Mouse (Mus musculus) forebrain, postnatal 0 days (tissue): ENCODE measurements around the gene Gm42421. TPM values are rescaled to one million over a fixed set of nuclear protein-coding genes. Genes with fewer than 3 reads are reported as not detected.

Source experiments
- ATAC-seq: fragments of 200-750 bp; cut with Nextera tagmentation; 2 replicates; pipeline ENCODE4 v1.8.0; 2017; ENCODE audit warnings: mild to moderate bottlenecking, moderate library complexity
- DNase-seq: peaks from one replicate; pipeline ENCODE4 v3.0.0-alpha.2; 2015
- H3K27ac ChIP-seq: fragments of 300-500 bp; sonication (generic); 2 replicates; pipeline ENCODE4 v1.5.1; 2014; ENCODE audit warnings: low read depth, mild to moderate bottlenecking, antibody characterized with exemption, low read length, moderate library complexity, mixed read lengths
- H3K27me3 ChIP-seq: fragments of 300-500 bp; sonication (generic); 2 replicates; pipeline ENCODE4 v1.6.1; 2014; ENCODE audit warnings: mild to moderate bottlenecking, low read length, mixed read lengths; ENCODE audit not compliant: insufficient read depth
- H3K36me3 ChIP-seq: fragments of 300-500 bp; sonication (generic); 2 replicates; pipeline ENCODE4 v1.6.1; 2014; ENCODE audit warnings: mild to moderate bottlenecking, moderate library complexity; ENCODE audit not compliant: insufficient read depth
- H3K4me1 ChIP-seq: fragments of 300-500 bp; sonication (generic); 2 replicates; pipeline ENCODE4 v1.6.1; 2014; ENCODE audit warnings: antibody characterized with exemption; ENCODE audit not compliant: insufficient read depth
- H3K4me2 ChIP-seq: fragments of 300-500 bp; sonication (generic); 2 replicates; pipeline ENCODE4 v1.6.1; 2014; ENCODE audit warnings: low read depth, mild to moderate bottlenecking, moderate library complexity
- H3K4me3 ChIP-seq: fragments of 300-500 bp; sonication (generic); 2 replicates; pipeline ENCODE4 v1.5.1; 2014; ENCODE audit warnings: low read depth, low read length, mixed read lengths
- H3K9ac ChIP-seq: fragments of 300-500 bp; sonication (generic); 2 replicates; pipeline ENCODE4 v1.6.1; 2014; ENCODE audit warnings: mild to moderate bottlenecking
- H3K9me3 ChIP-seq: fragments of 300-500 bp; sonication (generic); 2 replicates; pipeline ENCODE4 v1.6.1; 2016; ENCODE audit warnings: low read length
- CTCF ChIP-seq: sonication (generic); IDR thresholded peaks from 2 replicates; pipeline ENCODE4 v1.5.1; 2016; ENCODE audit warnings: antibody characterized with exemption, control low read depth, low read depth
- WGBS: fragments of 180-500 bp; shearing (Covaris S2); extraction: QIAGEN DNeasy Blood & Tissue Kit; methylation state at CpG from one replicate; pipeline ENCODE4 v1.1.7; 2014; 5-methylcytosine and 5-hydroxymethylcytosine counted together
- polyA plus RNA-seq: library from polyadenylated mRNA; unstranded; fragments of >200 nt; fragmentation: Nextera tagmentation; extraction: Ambion mirVana; gene quantifications from 2 replicates; pipeline ENCODE4 v1.2.1, GENCODE M21; 2015
- total RNA-seq: library from RNA; depleted of rRNA; stranded (reverse); fragments of >200 nt; gene quantifications from 2 replicates; pipeline ENCODE4 v1.2.3, GENCODE M21; 2014

Gm42421 gene
- total and polyA plus RNA-seq, 2 experiments from 2014 or later: 1.2 to 3.0 TPM

- Histone ChIP-seq H3K9me3 (no peaks in the 10 kb centered on the region), H3K4me3 (no peak overlapping the region), H3K27ac (no peak overlapping the region), H3K4me1 (no peaks in the 10 kb centered on the region), H3K4me2 (no peak overlapping the region), H3K36me3 (peaks cover 9% of the 10 kb centered on the region), H3K27me3 (no peaks in the 10 kb centered on the region), H3K9ac (no peak overlapping the region)
- no peak for TF ChIP-seq CTCF
- WGBS: 86% methylated on average over 9 of the region's 9 CpGs
- ATAC-seq (no peak), DNase-seq (no peak)
Observed at GRCm38 (mm10) chr5:143936156-143936555, 8.2 kb downstream of the Gm42421 start.

- no peak for DNase-seq
- 22% methylated on average over 10 of the region's 10 CpGs for WGBS
- Histone ChIP-seq H3K4me3 (no peak overlapping the region), H3K27ac (no peak overlapping the region), H3K4me2 (no peak overlapping the region), H3K9me3 (no peaks in the 10 kb centered on the region), H3K27me3 (no peaks in the 10 kb centered on the region), H3K36me3 (no peaks in the 10 kb centered on the region), H3K4me1 (peaks cover 8% of the 10 kb centered on the region), H3K9ac (no peak overlapping the region)
- no peak for TF ChIP-seq CTCF
- ATAC-seq: no peak
Observed at GRCm38 (mm10) chr5:143941588-143941987, 13.6 kb downstream of the Gm42421 start.

GRCm38 (mm10) chr5:143943231-143944125 lies 15.5 kb downstream of the Gm42421 start:
- no peaks in the 10 kb centered on the region for H3K9me3 ChIP-seq
- H3K9ac ChIP-seq: no peak overlapping the region
- ATAC-seq (peak; percentile 93), DNase-seq (peak; percentile 87)
- peaks cover 8% of the 10 kb centered on the region for H3K4me1 ChIP-seq
- no peaks in the 10 kb centered on the region for H3K27me3 ChIP-seq
- peak overlapping the region; percentile 90 for H3K27ac ChIP-seq
- WGBS: 67% methylated on average over 14 of the region's 14 CpGs
- H3K4me2 ChIP-seq: 0 out of 2 replicates have a peak overlapping the region, but pooled peaks have one; percentile 21
- no peak for TF ChIP-seq CTCF
- H3K4me3 ChIP-seq: no peak overlapping the region
- H3K36me3 ChIP-seq: no peaks in the 10 kb centered on the region

GRCm38 (mm10) chr5:143948361-143948760 lies 20.4 kb downstream of the Gm42421 start:
- no peaks in the 10 kb centered on the region for H3K9me3 ChIP-seq
- no peak for TF ChIP-seq CTCF
- H3K36me3 ChIP-seq: no peaks in the 10 kb centered on the region
- ATAC-seq (no peak), DNase-seq (no peak)
- no peak overlapping the region for H3K4me2 ChIP-seq
- no peaks in the 10 kb centered on the region for H3K27me3 ChIP-seq
- no peak overlapping the region for H3K4me3 ChIP-seq
- H3K27ac ChIP-seq: no peak overlapping the region
- H3K4me1 ChIP-seq: peaks cover 8% of the 10 kb centered on the region
- H3K9ac ChIP-seq: no peak overlapping the region
- 90% methylated on average over 12 of the region's 12 CpGs for whole genome bisulfite sequencing

GRCm38 (mm10) chr5:143950016-143950415 lies 22.0 kb downstream of the Gm42421 start:
- DNase-seq (no peak), ATAC-seq (no peak)
- TF ChIP-seq CTCF: no peak
- no peaks in the 10 kb centered on the region for H3K27me3 ChIP-seq
- 40% methylated on average over 5 of the region's 5 CpGs for WGBS
- H3K4me3 ChIP-seq: no peak overlapping the region
- H3K9ac ChIP-seq: no peak overlapping the region
- no peak overlapping the region for H3K27ac ChIP-seq
- H3K36me3 ChIP-seq: no peaks in the 10 kb centered on the region
- H3K4me2 ChIP-seq: no peak overlapping the region
- no peaks in the 10 kb centered on the region for H3K4me1 ChIP-seq
- H3K9me3 ChIP-seq: no peaks in the 10 kb centered on the region

GRCm38 (mm10) chr5:143957101-143957500 lies 29.1 kb downstream of the Gm42421 start:
- H3K4me3 ChIP-seq: no peak overlapping the region
- no peak overlapping the region for H3K9ac ChIP-seq
- DNase-seq (no peak), ATAC-seq (no peak)
- H3K4me2 ChIP-seq: no peak overlapping the region
- H3K9me3 ChIP-seq: no peaks in the 10 kb centered on the region
- no peaks in the 10 kb centered on the region for H3K27me3 ChIP-seq
- no peak for TF ChIP-seq CTCF
- 94% methylated on average over 6 of the region's 6 CpGs for WGBS
- H3K4me1 ChIP-seq: no peaks in the 10 kb centered on the region
- H3K27ac ChIP-seq: no peak overlapping the region
- H3K36me3 ChIP-seq: peaks cover 8% of the 10 kb centered on the region; the same call in 1 of the 2 replicates

- no peak for DNase-seq
- Histone ChIP-seq H3K36me3 (peaks cover 8% of the 10 kb centered on the region; the same call in 1 of the 2 replicates), H3K4me3 (no peak overlapping the region), H3K27ac (no peak overlapping the region), H3K9me3 (no peaks in the 10 kb centered on the region), H3K9ac (no peak overlapping the region), H3K4me2 (no peak overlapping the region), H3K4me1 (no peaks in the 10 kb centered on the region), H3K27me3 (no peaks in the 10 kb centered on the region)
- WGBS: 91% methylated on average over 11 of the region's 11 CpGs
- no peak for ATAC-seq
- TF ChIP-seq CTCF: no peak
Observed at GRCm38 (mm10) chr5:143959551-143959950, 31.6 kb downstream of the Gm42421 start.
